Mouse (Mus musculus) MEL (cell line): ENCODE measurements at regions not wholly inside any gene's neighbourhood (a gene's known extent, or its start where the extent isn't known, plus 50 kb on each side); places are given as distances from the start of the nearest gene placed in this dataset.

Experiments used
- CTCF ChIP-seq, 3 experiments: IDR thresholded peaks in 2 of 3; conservative IDR thresholded peaks in 1 of 3; 2 replicates each; pipeline ENCODE4 v1.5.1; 2011 to 2012; ENCODE audit warnings: low read length in 3 of 3, low read depth in 2 of 3, mild to moderate bottlenecking in 2 of 3, improper control_type of control experiment in 1 of 3, inconsistent platforms in 1 of 3, mixed read lengths in 1 of 3, moderate library complexity in 1 of 3; ENCODE audit not compliant: control insufficient read depth in 1 of 3, insufficient read depth in 1 of 3, poor library complexity in 1 of 3, severe bottlenecking in 1 of 3
- ELF1 ChIP-seq: IDR thresholded peaks from 2 replicates; pipeline ENCODE4 v1.6.1; 2014; ENCODE audit warnings: low read depth, mild to moderate bottlenecking, inconsistent platforms, low read length, improper control_type of control experiment, moderate library complexity
- HCFC1 ChIP-seq: IDR thresholded peaks from 2 replicates; pipeline ENCODE4 v1.6.1; 2012; ENCODE audit warnings: low read depth, mild to moderate bottlenecking, inconsistent platforms, low read length, improper control_type of control experiment, moderate library complexity
- JUND ChIP-seq: IDR thresholded peaks from 2 replicates; pipeline ENCODE4 v1.6.1; 2011; ENCODE audit warnings: low read depth, mild to moderate bottlenecking, improper control_type of control experiment, low read length
- MAFK ChIP-seq: IDR thresholded peaks from 2 replicates; pipeline ENCODE4 v1.6.1; 2011; ENCODE audit warnings: low read depth, mild to moderate bottlenecking, low read length, improper control_type of control experiment, borderline replicate concordance
- MAX ChIP-seq: IDR thresholded peaks from 2 replicates; pipeline ENCODE4 v1.6.1; 2011; ENCODE audit warnings: low read length, improper control_type of control experiment
- POLR2A ChIP-seq, 2 experiments: IDR thresholded peaks; 2 replicates each; pipeline ENCODE4 v1.6.1; 2011 to 2012; ENCODE audit warnings: low read length in 2 of 2, mild to moderate bottlenecking in 2 of 2, control low read depth in 1 of 2, improper control_type of control experiment in 1 of 2, low read depth in 1 of 2, moderate library complexity in 1 of 2; ENCODE audit not compliant: control insufficient read depth in 1 of 2, insufficient read depth in 1 of 2, poor library complexity in 1 of 2
- SMC3 ChIP-seq: IDR thresholded peaks from 2 replicates; pipeline ENCODE4 v1.6.1; 2011; ENCODE audit warnings: low read depth, low read length, improper control_type of control experiment
- TBP ChIP-seq: IDR thresholded peaks from 2 replicates; pipeline ENCODE4 v1.8.0; 2011; ENCODE audit warnings: low read depth, low read length, improper control_type of control experiment
- UBTF ChIP-seq: IDR thresholded peaks from 2 replicates; pipeline ENCODE4 v1.6.1; 2012; ENCODE audit warnings: low read depth, mild to moderate bottlenecking, inconsistent platforms, low read length, improper control_type of control experiment, moderate library complexity, borderline replicate concordance; ENCODE audit not compliant: insufficient read depth
- ZNF384 ChIP-seq: IDR thresholded peaks from 2 replicates; pipeline ENCODE4 v1.6.1; 2012; ENCODE audit warnings: low read depth, mild to moderate bottlenecking, inconsistent platforms, low read length, improper control_type of control experiment

DNA sequence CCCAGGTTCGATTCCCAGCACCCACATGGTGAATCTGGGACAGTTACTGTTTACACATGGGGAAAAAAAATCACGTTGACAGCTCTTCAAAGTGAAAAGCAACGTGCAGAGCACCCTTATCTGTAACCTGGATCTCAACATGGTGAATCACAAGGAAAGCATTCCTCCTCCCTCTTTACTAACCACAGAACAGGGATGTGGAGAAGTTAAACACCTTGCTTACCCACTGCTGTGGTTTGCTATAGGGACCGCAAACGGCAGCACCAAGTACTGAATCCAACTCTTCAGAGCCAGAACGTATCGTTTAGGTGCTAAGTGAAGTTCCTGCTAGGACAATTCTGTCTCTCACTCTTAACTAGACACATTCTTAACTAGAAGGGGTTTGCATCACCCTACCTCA is 210.0 kb downstream of the Sptssa start:
- TF ChIP-seq CTCF (IDR thresholded peaks at IDR 0.05 in 2 of 3, conservative IDR thresholded peaks at IDR 0.05 in 1 of 3; ENCODE audit: control insufficient read depth in 1 of 3, insufficient read depth in 1 of 3, low read depth in 2 of 3, low read length in 3 of 3, poor library complexity in 1 of 3, severe bottlenecking in 1 of 3) (no peak), SMC3 (no peak), JUND (no peak), UBTF (no peak), ELF1 (no peak), MAX (no peak), POLR2A (IDR thresholded peaks at IDR 0.05; ENCODE audit: control insufficient read depth in 1 of 2, insufficient read depth in 1 of 2, low read depth in 1 of 2, low read length in 2 of 2, poor library complexity in 1 of 2) (no peak), TBP (no peak), ZNF384 (no peak), MAFK (no peak), HCFC1 (no peak)
